Mouse (Mus musculus) liver, embryonic 16.5 days (tissue): ENCODE results near the gene Gli2. TPM values are rescaled to one million over a fixed set of nuclear protein-coding genes. Genes with fewer than 3 reads are reported as not detected.

ENCODE experiments used
- ATAC-seq: fragments of 200-750 bp; cut with Nextera tagmentation; 2 replicates; pipeline ENCODE4 v1.8.0; 2017; ENCODE audit warnings: low read depth, mild to moderate bottlenecking, moderate number of reproducible peaks, moderate library complexity
- H3K27ac ChIP-seq: fragments of 300-500 bp; sonication (generic); 2 replicates; pipeline ENCODE4 v1.5.1; 2014; ENCODE audit warnings: mild to moderate bottlenecking, low read length
- H3K27me3 ChIP-seq: fragments of 300-500 bp; sonication (generic); 2 replicates; pipeline ENCODE4 v1.6.1; 2014; ENCODE audit warnings: low read depth, low read length, mixed read lengths; ENCODE audit not compliant: control insufficient read depth, insufficient read depth
- H3K36me3 ChIP-seq: fragments of 300-500 bp; sonication (generic); 2 replicates; pipeline ENCODE4 v1.6.1; 2014; ENCODE audit warnings: mild to moderate bottlenecking; ENCODE audit not compliant: control insufficient read depth, insufficient read depth
- H3K4me1 ChIP-seq: fragments of 300-500 bp; sonication (generic); 2 replicates; pipeline ENCODE4 v1.6.1; 2014; ENCODE audit warnings: low read depth, low read length, mixed read lengths; ENCODE audit not compliant: control insufficient read depth
- H3K4me2 ChIP-seq: fragments of 300-500 bp; sonication (generic); 2 replicates; pipeline ENCODE4 v1.6.1; 2014; ENCODE audit warnings: low read depth, low read length, mixed read lengths
- H3K4me3 ChIP-seq: fragments of 300-500 bp; sonication (generic); 2 replicates; pipeline ENCODE4 v1.5.1; 2014; ENCODE audit warnings: low read depth, mild to moderate bottlenecking, low read length
- H3K9ac ChIP-seq: fragments of 300-500 bp; sonication (generic); 2 replicates; pipeline ENCODE4 v1.6.1; 2014; ENCODE audit warnings: low read depth, low read length
- H3K9me3 ChIP-seq: fragments of 300-500 bp; sonication (generic); replicated peaks from 2 replicates; pipeline ENCODE4 v1.6.1; 2016; ENCODE audit warnings: low read length; ENCODE audit not compliant: control insufficient read depth
- WGBS: fragments of 180-500 bp; shearing (Covaris S2); extraction: QIAGEN DNeasy Blood & Tissue Kit; methylation state at CpG from one replicate; pipeline ENCODE4 v1.1.7; 2014; ENCODE audit not compliant: insufficient replicate concordance; 5-methylcytosine and 5-hydroxymethylcytosine counted together
- polyA plus RNA-seq: library from polyadenylated mRNA; unstranded; fragments of >200 nt; fragmentation: Nextera tagmentation; extraction: Ambion mirVana; gene quantifications from 2 replicates; pipeline ENCODE4 v1.2.1, GENCODE M21; 2015

Gli2 gene
- polyA plus RNA-seq, 1 experiment from 2014 or later: 0.54 TPM

DNA sequence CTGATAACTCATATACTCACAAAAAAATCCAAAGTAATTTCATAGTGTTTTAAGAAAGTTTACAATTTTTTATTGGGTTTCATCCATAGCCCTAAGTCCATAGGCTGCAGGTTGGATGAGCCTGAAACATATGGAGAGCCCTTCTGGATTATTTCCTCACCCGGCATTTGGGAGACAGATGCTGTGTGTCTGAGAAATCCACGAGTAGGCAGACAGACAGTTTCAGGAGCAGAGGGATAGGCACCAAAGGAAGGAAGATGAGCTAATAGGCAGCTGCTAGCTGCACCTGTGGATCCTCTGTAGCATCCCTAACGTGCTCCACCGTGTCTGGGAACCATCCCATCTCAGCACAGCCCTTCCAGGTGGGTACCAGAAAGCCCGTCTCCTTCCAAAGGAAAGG is 251.3 kb downstream of the Gli2 start:
- no peak overlapping the region for H3K9ac ChIP-seq
- H3K4me3 ChIP-seq: no peak overlapping the region
- WGBS: 67% methylated on average over 5 of the region's 5 CpGs
- H3K27me3 ChIP-seq: no peaks in the 10 kb centered on the region
- H3K4me1 ChIP-seq: no peaks in the 10 kb centered on the region
- no peak for ATAC-seq
- H3K27ac ChIP-seq: no peak overlapping the region
- H3K9me3 ChIP-seq: no peaks in the 10 kb centered on the region
- no peak overlapping the region for H3K4me2 ChIP-seq
- H3K36me3 ChIP-seq: no peaks in the 10 kb centered on the region

DNA sequence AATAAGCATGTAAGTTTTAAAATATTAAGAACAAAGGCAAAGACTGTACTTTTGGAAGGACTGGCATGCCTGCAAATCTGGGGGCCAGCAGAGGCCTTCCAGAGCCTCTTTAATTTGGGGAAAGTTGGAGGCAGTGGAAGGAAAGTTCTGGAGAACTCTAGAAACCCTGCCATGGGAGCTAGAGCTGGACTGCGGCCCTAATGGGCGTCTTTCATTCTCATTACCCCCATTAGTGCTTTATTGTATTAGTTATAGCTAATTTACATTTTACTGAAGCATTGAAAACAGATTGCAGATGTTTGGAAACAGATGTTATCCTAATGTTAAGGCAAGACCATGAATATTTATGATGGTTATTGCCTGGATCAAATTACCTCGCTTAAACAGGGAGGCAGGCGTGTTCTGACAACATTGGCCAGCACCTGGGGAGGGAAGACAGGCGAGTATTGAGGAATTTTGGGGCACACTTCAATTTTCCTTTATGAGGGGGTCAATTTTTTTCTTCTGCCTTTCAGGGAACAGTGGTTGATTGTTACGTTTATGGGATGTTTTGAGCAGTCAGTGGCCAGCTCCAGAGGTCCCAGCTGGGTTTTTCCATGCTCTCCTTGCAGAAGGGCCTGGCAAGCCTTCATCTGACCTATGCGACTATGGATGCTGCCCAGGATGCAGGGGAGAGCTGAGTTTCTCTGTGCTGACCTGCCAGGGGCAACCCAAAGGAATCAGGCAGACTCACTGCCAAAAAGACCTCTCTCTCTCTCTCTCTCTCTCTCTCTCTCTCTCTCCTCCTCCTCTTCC is 253.9 kb downstream of the Gli2 start:
- no peak for ATAC-seq
- no peaks in the 10 kb centered on the region for H3K4me1 ChIP-seq
- H3K9me3 ChIP-seq: no peaks in the 10 kb centered on the region
- H3K36me3 ChIP-seq: no peaks in the 10 kb centered on the region
- no peak overlapping the region for H3K9ac ChIP-seq
- WGBS: 57% methylated on average over 7 of the region's 7 CpGs
- H3K4me3 ChIP-seq: no peak overlapping the region
- H3K4me2 ChIP-seq: no peak overlapping the region
- no peaks in the 10 kb centered on the region for H3K27me3 ChIP-seq
- H3K27ac ChIP-seq: no peak overlapping the region

GRCm38 (mm10) chr1:118795415-118796167 is 257.8 kb downstream of the Gli2 start:
- no peak overlapping the region for H3K27ac ChIP-seq
- H3K4me3 ChIP-seq: no peak overlapping the region
- no peaks in the 10 kb centered on the region for H3K27me3 ChIP-seq
- WGBS: 70% methylated on average over 18 of the region's 18 CpGs
- H3K36me3 ChIP-seq: no peaks in the 10 kb centered on the region
- ATAC-seq: no peak
- H3K4me1 ChIP-seq: no peaks in the 10 kb centered on the region
- no peaks in the 10 kb centered on the region for H3K9me3 ChIP-seq
- H3K9ac ChIP-seq: no peak overlapping the region
- no peak overlapping the region for H3K4me2 ChIP-seq

GRCm38 (mm10) chr1:118789871-118790270 is 263.5 kb downstream of the Gli2 start:
- H3K4me1 ChIP-seq: no peaks in the 10 kb centered on the region
- H3K27ac ChIP-seq: no peak overlapping the region
- H3K4me2 ChIP-seq: no peak overlapping the region
- no peaks in the 10 kb centered on the region for H3K36me3 ChIP-seq
- no peaks in the 10 kb centered on the region for H3K9me3 ChIP-seq
- 64% methylated on average over 2 of the region's 2 CpGs for WGBS
- no peak for ATAC-seq
- H3K27me3 ChIP-seq: no peaks in the 10 kb centered on the region
- no peak overlapping the region for H3K4me3 ChIP-seq
- H3K9ac ChIP-seq: no peak overlapping the region

GRCm38 (mm10) chr1:118789468-118789867 is 264.0 kb downstream of the Gli2 start:
- Histone ChIP-seq H3K4me3 (no peak overlapping the region), H3K27ac (no peak overlapping the region), H3K4me1 (no peaks in the 10 kb centered on the region), H3K4me2 (no peak overlapping the region), H3K9me3 (no peaks in the 10 kb centered on the region), H3K27me3 (no peaks in the 10 kb centered on the region), H3K36me3 (no peaks in the 10 kb centered on the region), H3K9ac (no peak overlapping the region)
- no peak for ATAC-seq
- WGBS: 39% methylated on average over 3 of the region's 3 CpGs

DNA sequence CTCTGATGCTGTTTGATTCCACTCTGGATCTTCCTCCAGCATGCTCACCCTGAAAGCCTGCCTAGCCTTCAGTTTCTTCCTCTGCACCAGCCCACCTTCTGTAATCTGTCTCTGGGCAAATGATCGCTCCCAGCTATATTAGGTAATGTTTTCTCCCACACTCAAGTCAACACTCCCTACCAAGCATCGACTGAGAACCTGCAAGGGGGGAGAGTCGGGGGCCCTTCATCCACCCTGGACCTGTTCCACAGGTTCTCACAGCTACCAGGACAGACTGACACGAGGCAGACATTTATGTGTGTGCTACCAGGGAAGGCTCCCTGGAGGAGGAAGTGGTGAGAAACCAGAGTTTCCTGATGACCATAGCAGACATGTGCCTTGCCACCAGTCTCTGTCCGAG is 264.6 kb downstream of the Gli2 start:
- Histone ChIP-seq H3K4me3 (no peak overlapping the region), H3K27ac (no peak overlapping the region), H3K27me3 (no peaks in the 10 kb centered on the region), H3K4me2 (no peak overlapping the region), H3K4me1 (no peaks in the 10 kb centered on the region), H3K9me3 (no peaks in the 10 kb centered on the region), H3K9ac (no peak overlapping the region), H3K36me3 (no peaks in the 10 kb centered on the region)
- ATAC-seq: no peak
- WGBS: 30% methylated on average over 5 of the region's 5 CpGs

DNA sequence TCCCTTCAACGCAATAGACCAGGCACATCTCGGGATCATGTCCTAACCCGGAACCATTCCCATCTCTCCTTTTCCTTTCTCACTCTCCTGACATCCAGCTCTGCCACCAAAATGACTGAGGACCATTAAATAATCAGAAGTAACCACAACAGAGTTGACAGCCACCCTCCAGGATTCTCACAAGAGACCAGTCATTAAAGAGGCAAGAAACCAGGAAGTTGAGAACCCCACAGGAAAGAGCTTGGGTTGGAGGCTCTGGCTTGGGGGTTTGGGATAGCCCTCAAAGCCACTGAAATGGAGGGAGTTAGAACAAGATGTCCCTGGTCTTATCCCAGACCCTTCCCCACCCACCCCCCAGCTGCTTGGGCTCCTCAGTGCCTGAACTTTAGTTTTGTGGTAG is 265.9 kb downstream of the Gli2 start:
- Histone ChIP-seq H3K4me1 (no peaks in the 10 kb centered on the region), H3K9me3 (no peaks in the 10 kb centered on the region), H3K4me3 (no peak overlapping the region), H3K27ac (no peak overlapping the region), H3K27me3 (no peaks in the 10 kb centered on the region), H3K36me3 (no peaks in the 10 kb centered on the region), H3K9ac (no peak overlapping the region), H3K4me2 (no peak overlapping the region)
- ATAC-seq: no peak
- WGBS: 27% methylated on average over 3 of the region's 3 CpGs
